Mouse (Mus musculus) heart, embryonic 15.5 days (tissue): ENCODE measurements around the gene Plekhg3. TPM values are rescaled to one million over a fixed set of nuclear protein-coding genes. Genes with fewer than 3 reads are reported as not detected.

ENCODE experiments used
- microRNA-seq: library from miRNA; unstranded; fragments of <30 nt; microRNA quantifications from one replicate; pipeline ENCODE4, GENCODE M21; 2016
- polyA plus RNA-seq: library from polyadenylated mRNA; unstranded; fragments of >200 nt; fragmentation: Nextera tagmentation; extraction: Ambion mirVana; gene quantifications from 2 replicates; pipeline ENCODE4 v1.2.1, GENCODE M21; 2015

Plekhg3 gene
- polyA plus RNA-seq, 1 experiment from 2014 or later = 7.1 TPM

Small RNA genes within 50 kb of the gene (microRNA-seq; reads per million reads assigned to microRNA genes)
- gene Mir5135 = not detected

Other genes starting within 250 kb of the Plekhg3 start
- gene Akap5, start 206.0 kb upstream of the Plekhg3 start, polyA plus RNA-seq = 2.9 and 4.0 TPM in 2 replicates
- gene Zbtb25, start 161.3 kb upstream of the Plekhg3 start, polyA plus RNA-seq = 10.1 and 12.9 TPM in 2 replicates
- gene Zbtb1, start 160.6 kb upstream of the Plekhg3 start, polyA plus RNA-seq = 5.7 and 6.6 TPM in 2 replicates
- gene Hspa2, start 126.7 kb upstream of the Plekhg3 start, polyA plus RNA-seq = 15.5 and 15.8 TPM in 2 replicates
- 1.8 and 2.2 TPM in 2 replicates for gene Ppp1r36, start 113.4 kb upstream of the Plekhg3 start, polyA plus RNA-seq
- 5.7 and 6.6 TPM in 2 replicates for gene Sptb, start 179.7 kb downstream of the Plekhg3 start, polyA plus RNA-seq
- gene Churc1, start 234.6 kb downstream of the Plekhg3 start, polyA plus RNA-seq = 173 and 183 TPM in 2 replicates
- gene Fntb, start 234.7 kb downstream of the Plekhg3 start, polyA plus RNA-seq = 20.8 and 27.0 TPM in 2 replicates